Mouse (Mus musculus) kidney, adult 8-10 months (tissue): ENCODE results near the gene Sgca.

Source experiments
- DNase-seq, 2 experiments: peaks; one replicate each; pipeline ENCODE4 v3.0.0; 2022

The Sgca gene

GRCm38 (mm10) chr11:95001584-95002347, 25.6 kb upstream of the Sgca start:
- no peak for DNase-seq

- DNase-seq, result peak; percentile 64 to 73
Measured at GRCm38 (mm10) chr11:95001058-95001457, 24.9 kb upstream of the Sgca start.

GRCm38 (mm10) chr11:95000548-95000947, 24.4 kb upstream of the Sgca start:
- DNase-seq, result peak; percentile 56 to 62

GRCm38 (mm10) chr11:95000128-95000527, 24.0 kb upstream of the Sgca start:
- DNase-seq, result no peak

GRCm38 (mm10) chr11:94998041-94998531, 22.0 kb upstream of the Sgca start:
- DNase-seq, result no peak

GRCm38 (mm10) chr11:94997596-94997995, 21.5 kb upstream of the Sgca start:
- DNase-seq, result no peak

- DNase-seq, result no peak
Measured at GRCm38 (mm10) chr11:94996984-94997383, 20.9 kb upstream of the Sgca start.

GRCm38 (mm10) chr11:94996101-94996500, 20.0 kb upstream of the Sgca start:
- no peak for DNase-seq

- no peak for DNase-seq
Measured at GRCm38 (mm10) chr11:94994947-94995772, 19.0 kb upstream of the Sgca start.

GRCm38 (mm10) chr11:94994208-94994814, 18.2 kb upstream of the Sgca start:
- no peak for DNase-seq

- peak; percentile 62 to 68 for DNase-seq
Measured at GRCm38 (mm10) chr11:94992754-94993606, 16.9 kb upstream of the Sgca start.

- DNase-seq, result no peak
Measured at GRCm38 (mm10) chr11:94992480-94992753, 16.3 kb upstream of the Sgca start.

GRCm38 (mm10) chr11:94991641-94992479, 15.7 kb upstream of the Sgca start:
- DNase-seq, result peak in 1 of 2 experiments; percentile 44

GRCm38 (mm10) chr11:94990749-94991577, 14.8 kb upstream of the Sgca start, which contains the start of gene Ppp1r9b:
Gene Ppp1r9b (plus strand): TSS chr11:94991035.
- peak; percentile 91 to 92 for DNase-seq

- no peak for DNase-seq
Measured at GRCm38 (mm10) chr11:94990102-94990748, 14.1 kb upstream of the Sgca start.

- DNase-seq, result peak; percentile 81 to 86
Measured at GRCm38 (mm10) chr11:94989562-94990017, 13.5 kb upstream of the Sgca start.

GRCm38 (mm10) chr11:94988780-94989561, 12.8 kb upstream of the Sgca start:
- no peak for DNase-seq

- DNase-seq, result no peak
Measured at GRCm38 (mm10) chr11:94987851-94988250, 11.7 kb upstream of the Sgca start.

GRCm38 (mm10) chr11:94987341-94987740, 11.2 kb upstream of the Sgca start:
- DNase-seq, result no peak
